Mouse (Mus musculus): ENCODE measurements at regions not wholly inside any gene's neighbourhood (a gene's known extent, or its start where the extent isn't known, plus 50 kb on each side); places are given as distances from the start of the nearest gene placed in this dataset.
A peak's percentile ranks its signal among the peaks of the same experiment; 100 is the strongest.

DNA sequence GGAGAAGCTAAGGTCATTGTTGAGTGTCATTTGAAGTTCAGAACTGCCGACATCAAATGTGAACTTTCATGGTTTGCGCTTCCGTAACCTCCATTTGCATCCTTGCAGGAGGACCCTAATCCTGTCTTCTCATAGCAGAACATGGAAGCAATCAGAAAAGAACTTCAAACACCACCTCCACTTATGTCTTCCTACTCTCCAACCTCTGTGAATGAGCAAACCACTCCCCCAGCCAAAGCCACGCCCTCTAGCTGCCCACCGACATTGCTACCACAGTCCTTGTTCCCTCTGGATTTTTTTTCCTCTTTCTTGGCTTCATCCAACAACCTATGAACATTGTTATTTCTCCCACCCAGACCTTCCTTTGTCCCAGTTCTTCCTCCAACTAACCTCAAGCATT is 149.9 kb downstream of the Kdr start:
- no peak for DNase-seq

DNA sequence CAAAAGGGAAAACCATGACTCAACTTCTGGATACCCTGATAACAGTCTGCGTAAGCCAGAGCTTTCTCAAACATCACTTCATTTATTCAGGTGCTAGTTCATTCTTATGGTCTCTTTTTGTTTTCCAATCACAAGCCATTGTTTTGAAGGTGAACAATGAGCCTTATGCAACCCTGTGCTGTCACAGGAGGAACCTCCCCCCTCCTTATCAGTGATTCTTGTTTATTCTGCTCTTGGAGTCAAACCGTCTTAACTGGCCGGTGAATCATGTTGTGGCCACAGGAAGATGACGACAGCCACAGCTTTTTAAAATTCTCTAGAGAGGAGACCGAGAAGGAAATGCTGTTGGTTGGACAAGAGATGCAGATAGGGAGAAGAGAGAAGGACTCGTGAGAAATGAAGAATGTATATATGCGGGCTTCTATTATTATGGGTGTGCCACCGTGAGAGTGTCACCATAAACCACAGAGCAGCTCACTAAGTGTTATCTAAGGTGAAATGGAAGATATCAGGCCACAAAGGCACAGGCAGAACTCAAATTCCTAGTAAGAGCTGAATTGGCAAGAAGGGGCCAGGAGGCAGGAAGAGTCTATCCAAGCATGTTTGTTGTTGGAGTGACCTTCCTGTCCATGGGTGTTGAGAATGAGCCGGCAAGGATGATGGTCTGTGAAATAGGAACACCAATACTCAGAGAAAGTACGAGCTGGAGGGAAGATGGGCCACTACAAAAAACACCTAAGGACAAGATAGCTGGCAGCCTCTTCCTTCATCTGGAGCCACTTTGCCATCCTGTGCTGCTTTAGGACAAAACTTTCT is 151.8 kb downstream of the Kdr start:
- peak in 1 of 2 experiments; percentile 19 for DNase-seq

DNA sequence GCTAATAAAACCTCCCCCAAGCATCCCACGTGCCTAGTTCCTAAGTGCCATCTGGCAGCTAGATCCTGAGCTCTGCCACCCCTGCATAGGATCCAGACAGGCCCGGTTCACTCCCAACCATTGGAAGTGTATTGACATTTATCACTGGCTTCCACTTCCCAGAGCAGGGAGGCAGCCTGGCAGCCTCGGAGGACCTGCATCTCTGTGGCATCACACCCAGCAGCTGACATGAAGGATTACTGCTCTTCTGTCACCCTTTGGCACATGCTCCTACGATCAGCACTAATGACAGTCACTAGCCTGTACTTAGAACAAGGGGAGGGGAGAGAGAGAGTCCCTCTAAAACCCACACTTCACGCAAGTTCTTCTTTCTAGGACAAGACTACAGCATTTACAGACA is 152.7 kb downstream of the Kdr start:
- DNase-seq, result no peak

DNA sequence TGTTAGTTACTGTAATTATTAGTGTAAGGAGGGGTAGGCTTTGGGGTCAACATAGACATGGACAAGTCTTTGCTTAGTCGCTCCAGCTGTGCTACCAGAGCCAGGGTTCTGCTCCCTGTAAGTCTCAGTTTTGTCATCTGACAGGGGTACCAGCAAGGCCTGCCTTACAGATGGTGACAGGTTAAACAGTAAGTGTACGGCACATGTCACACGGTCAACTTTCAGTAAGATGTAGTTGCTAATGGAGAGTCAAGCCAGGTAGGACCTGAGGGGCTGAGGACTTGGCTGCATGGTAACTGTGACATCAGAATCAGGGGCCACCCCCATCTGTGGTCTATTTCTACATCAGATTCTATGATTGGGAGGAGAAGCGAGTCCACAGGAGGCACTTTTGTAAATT is 153.6 kb downstream of the Kdr start:
- DNase-seq, result no peak

DNA sequence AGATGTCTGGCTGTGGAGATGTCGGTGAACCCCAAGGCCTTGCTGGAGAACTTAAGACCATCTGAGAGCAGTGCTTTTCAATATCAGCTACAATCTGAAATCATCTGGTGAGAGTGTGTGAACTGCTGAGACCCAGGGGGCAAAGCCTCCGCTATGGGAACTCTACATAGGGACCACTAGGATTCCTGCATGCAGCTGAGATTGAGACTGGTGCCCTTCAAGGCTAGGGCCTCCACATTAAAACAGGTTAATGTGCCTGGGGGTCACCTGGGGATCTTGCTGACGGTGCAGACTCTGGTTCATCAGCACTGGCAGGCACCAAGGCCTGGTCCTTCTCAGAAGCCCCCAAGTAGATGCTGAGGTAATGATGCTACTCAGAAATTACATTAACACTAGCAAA is 154.6 kb downstream of the Kdr start:
- DNase-seq, result no peak

DNA sequence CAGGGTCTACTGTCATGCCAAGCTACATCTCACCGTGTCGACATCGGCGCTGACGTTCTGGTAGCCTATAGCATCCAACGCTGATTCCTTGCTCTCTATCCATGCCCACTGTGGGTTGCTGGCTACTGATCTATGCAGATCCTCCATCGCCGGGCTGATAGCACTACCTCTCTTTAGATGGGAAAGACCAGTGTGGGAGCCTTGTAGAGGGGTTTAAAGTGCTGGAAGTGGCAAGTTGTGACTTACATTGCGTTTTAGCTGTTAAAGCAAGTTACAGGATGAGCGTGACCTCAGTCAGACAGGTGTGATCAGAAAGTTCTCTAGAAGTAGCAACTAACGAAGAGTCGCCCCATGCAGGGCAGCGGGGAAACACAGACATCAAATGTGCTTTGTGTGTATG is 160.9 kb downstream of the Kdr start:
- DNase-seq, result no peak

DNA sequence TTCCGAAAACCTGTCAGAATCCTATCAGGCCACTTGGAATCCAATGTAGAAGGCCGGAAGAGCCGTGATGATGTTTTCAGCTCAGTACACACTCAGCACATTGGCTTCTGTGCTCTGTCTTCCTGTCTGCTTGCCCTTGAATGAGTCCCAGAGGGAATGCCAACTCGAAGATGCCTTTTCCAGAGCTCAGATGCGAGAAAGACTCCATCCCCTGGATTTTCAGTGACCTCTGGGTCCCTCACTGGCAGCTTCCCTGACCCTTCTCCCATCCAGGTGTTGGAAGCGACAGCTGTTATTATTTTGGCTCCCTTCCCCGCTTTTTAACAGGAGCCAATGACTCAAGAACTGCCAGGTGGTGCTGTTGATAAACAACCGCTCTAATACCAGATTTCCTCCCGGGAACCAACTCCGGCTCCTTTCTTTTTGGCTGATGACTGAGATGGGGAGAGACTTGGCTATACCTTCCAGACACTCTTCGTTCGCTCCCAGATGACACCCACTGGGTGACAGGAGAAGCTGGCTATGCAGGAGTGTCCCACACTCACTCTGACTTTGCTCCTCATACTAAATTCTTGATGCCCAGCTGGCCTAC is 163.8 kb downstream of the Kdr start:
- no peak for DNase-seq

DNA sequence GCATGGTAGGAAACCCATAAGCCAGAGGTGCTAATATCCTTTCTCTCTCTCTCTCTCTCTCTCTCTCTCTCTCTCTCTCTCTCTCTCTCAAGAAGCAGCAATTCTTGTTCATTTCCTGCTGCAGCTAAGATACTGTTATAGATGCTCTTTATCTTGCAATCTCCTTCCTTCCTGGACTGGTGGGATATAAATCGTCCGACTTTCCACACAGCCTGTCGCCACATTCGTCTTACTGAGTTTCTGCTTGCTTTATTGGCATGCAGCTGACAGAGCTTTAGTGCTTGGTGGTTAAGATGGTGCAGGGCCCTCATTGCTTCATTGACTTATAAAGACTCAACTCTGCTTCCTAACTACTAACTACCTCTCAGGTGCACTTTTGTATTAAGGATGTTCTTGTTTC is 165.6 kb downstream of the Kdr start:
- DNase-seq, result no peak

DNA sequence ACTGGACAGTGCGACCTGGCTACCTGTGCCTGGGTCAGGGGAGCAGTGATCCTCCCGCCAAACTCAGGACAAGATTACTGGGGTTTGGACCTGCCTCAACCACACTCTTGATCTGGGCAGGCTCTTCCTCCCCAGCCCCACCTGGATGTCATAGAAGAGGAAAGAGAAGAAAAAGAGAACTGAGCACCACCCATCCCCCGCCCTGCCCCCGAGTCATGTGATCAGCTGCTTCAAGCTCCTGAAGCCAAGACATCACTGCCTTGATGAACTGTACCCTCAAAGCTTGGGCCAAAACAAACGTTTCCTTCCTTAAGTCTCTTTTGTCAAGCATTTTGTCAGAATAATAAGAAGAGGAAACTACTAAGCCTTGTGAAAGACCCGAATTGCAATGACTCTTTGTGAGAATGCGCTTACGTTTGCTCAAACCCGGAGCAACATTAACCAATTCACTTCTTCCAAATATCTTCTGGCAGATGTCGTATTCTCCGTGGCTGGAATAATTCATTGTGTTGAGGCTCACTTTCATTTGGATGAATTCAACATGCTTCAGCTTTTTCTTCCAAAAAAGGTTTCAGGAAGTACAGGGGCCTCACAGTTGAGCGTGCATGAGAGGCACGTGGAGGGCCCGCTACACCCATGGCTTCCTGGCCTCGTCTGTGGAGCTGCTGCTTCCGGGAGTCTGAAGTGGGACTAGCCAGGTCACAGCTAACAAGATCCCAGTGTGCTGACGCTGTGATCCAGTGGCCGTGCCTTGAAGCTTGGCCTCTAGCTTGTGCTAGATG is 169.5 kb downstream of the Kdr start:
- DNase-seq, result no peak

DNA sequence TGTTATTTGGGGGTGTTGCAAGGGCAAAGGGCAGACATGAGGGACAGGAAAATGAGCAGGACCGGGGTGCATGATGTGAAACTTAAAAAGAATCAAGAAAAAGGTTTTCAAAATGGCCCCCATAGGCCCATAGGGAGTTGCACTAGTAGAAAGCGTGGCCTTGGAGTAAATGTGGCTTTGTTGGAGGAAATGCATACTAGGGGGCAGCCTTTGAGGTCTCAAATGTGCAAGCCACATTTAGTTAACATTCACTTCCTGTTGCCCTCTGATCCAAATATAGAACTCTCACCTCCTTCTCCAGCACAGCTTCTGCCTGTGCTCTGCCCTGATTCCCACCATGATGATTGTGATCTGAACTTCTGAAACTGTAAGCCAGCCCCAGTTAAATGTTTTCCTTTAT is 173.2 kb downstream of the Kdr start:
- DNase-seq, result no peak

DNA sequence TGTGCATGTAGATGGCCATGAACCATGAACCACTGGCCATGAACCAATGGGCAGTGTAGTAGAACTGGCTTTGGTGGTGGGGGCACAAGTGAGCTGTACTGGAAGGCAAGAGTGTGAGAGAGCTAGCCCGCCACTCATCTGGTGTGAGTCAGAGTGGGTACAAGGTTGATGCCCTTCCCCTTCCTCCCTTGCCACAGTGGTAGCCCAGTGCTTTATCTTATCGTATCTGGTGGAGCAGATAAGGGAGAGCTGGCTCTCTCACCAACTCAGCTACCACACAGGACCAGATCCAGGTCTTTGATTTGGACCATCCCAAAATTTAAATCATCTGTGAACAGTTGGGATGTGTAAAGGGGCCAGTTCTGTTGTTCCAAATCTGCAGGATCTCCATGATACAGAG is 173.9 kb downstream of the Kdr start:
- DNase-seq, result no peak

DNA sequence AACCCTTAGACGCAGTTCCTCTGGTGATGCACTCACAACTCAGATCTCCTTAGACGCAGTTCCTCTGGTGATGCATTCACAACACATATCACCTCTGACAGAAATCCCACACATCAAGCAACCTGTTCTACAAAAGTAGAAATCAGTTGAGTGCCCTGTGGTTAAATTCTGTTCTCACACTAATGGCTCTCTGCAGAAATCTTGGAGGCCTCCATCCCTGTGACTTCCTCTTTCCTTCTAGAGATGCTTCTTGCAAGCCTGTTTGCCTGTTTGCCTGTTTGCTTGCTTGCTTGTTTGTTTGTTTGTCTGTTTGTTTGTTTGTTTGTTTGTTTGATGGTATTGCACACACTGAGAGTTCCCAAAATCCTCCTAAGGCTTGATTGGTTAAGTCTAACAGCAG is 175.2 kb downstream of the Kdr start:
- DNase-seq, result no peak

DNA sequence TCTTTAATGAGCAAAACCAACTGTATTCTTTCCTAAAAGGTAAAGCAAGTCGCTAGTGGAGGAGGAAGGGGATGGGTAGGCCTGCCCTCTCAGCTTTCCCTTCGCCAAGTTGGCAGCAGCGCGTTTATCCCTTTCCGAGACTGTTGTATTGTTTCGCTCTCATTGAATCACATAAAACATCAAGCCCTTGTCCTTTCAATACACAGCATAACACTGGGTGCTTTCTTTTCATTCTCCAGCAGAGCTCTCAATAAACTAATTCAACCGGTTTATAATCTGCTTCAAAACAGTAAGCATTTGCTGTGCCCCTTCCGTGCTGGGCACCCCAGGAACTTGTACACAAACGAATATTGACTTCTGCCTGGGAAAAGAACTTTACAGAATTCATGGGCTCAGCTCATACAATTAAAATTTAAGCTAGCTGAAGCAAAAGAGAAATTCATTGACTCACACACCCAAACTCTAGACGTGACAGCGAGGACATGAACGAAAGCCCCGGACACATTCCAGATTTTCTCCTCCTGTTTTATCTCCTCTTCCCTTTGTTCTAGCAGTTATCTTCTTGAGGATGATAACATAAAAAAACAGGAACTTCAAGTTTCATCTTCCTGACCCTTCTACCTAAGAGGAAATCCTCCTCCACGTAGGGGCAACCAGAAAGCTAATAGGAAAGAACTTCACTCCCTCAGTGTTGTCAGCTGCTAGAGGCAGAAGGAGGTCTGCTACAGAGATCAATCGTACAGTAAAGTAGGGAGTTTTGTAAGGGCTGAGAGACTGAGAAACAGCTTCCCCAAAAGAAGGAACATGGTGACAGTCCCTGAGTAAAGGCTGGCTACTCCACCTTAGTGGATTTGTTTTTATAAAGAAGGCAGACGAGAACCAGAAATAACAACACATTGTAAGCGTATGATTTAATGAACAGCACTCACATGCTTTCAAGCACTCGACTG is 177.9 kb downstream of the Kdr start:
- no peak for DNase-seq

DNA sequence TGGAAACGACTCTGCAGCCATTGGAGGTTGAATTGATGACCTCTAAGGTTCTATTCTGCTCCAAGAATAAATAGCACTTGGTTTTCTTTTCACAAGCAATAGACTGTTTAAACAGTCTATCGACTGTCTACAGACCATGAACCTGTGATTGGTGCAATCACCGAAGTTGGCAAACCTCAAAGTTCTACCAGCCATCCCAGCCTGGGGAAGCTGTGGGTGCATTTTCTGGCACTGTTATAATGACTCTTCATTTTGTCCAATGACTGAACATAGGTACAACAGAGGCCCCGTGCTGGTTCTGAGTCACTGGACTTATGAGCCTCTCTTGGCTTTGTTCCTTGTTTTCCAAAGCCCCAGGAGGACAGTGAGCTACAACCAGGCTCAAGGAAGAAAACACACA is 178.6 kb downstream of the Kdr start:
- no peak for DNase-seq

DNA sequence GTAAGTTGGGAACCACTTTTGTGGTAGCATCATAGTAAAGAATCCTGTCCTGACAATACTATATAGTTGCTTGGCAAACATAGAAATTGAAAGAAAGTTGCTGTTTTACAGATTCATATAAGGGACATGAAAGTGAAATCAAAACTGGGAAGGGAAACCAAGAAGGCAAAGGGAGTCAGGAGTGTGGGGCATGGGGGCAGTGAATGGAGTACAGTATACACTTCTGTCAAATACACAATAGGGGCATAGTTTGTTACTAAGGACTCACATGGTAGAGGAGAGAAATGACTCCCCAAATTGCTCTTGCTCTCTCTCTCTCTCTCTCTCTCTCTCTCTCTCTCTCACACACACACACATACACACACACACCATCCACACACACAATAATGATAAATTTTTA is 185.1 kb downstream of the Kdr start:
- DNase-seq, result no peak

DNA sequence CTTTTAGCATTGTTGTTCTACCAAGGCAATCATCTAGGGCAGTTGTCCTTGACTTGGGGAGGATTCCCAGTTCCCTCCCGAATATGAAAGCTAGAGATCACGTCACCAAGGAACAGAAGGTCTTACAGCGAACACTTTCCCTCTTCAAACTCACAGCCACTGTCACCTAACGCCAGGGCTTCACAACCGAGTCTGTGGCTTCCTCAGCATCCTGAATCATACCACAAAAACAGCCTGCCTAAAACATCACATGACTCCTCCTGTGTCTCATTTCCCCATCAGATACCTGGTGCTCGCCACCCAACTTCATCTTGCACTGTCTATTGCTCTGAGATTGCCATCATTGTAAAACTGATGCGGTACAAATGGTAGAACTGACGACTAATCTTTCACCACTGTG is 186.5 kb downstream of the Kdr start:
- no peak for DNase-seq

DNA sequence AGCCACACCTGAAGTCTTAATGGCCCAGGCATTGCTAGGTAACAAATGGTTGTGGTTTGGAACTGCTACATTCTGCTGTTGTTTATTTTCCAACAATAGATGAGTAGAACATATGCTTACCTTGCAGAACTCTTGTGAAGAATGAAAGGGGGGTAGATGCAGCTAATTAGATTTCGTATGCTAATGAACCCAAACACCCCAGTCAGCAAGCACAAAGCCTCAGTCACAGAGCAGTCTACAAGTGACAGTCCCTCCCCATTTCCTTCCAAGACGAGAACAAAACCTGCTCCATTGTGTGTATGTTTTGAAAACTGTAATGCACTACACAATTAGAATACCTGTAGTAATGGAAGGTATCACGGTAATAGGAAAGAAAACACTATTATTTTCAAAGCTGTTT is 190.2 kb downstream of the Kdr start:
- no peak for DNase-seq

DNA sequence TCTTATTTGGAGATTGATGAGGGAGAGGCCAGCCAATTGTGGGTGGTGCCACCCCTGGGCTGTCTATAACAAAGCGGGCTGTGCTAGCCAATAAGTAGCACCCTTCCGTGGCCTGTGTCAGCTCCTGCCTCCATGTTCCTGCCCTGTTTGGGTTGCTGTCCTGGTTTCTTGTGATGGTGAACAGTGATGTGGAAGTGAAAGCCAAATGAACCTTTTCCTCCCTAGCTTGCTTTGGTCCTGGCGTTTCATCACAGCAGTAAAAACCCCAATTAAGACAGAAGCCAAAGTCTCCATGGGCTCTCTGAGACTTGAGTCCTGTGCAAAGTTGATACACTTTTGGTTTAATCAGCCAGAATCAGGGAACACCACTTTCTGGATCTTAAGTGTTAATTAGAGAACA is 192.1 kb downstream of the Kdr start:
- no peak for DNase-seq

DNA sequence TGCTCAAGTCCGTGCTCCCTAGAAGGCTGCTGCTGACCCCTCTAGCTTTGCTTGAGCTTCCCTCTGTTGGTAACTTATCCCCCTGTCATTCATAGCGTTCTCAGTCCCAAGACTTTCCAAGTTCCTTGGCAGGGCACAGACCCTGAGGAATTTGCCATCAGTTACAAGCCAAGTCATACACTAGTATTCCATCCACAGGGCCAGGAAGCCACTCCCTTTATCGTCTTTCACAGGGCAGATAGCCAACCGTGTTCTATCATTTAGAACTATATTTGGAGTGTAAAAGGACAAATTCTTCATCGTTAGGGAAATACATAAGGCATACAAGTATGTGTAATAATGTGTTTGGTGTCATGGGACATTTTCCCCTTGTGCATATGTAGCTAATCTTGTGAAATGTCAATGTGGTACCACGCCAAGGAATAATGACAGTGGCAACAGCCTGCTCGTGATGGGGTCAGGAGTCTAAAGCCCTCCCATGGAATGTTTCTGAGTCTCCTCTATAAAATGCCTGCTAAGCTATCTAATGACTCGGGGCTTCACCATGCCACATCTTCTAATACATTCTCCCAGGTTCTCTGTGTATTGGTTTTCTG is 193.2 kb downstream of the Kdr start:
- peak in 1 of 2 experiments; percentile 16 for DNase-seq

DNA sequence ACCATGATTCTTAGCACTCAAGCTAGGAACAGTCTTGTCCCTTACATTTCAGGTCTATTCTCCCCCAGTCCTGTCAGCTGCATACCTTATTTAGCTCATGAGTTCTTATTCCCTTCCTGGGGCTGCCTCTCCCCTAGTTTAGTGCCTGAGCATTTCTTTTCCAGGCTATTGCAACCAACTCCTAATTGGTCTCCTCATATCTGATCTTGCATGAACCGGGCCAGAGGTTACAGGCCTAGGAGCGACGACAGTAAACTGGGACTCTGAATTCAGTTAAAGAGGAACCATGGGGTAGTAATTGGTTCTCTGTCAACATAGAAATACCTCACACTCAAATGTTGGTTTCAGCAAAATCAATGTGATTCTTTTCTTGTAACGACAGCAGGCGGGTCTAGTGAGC is 195.9 kb downstream of the Kit start:
- DNase-seq, result no peak

DNA sequence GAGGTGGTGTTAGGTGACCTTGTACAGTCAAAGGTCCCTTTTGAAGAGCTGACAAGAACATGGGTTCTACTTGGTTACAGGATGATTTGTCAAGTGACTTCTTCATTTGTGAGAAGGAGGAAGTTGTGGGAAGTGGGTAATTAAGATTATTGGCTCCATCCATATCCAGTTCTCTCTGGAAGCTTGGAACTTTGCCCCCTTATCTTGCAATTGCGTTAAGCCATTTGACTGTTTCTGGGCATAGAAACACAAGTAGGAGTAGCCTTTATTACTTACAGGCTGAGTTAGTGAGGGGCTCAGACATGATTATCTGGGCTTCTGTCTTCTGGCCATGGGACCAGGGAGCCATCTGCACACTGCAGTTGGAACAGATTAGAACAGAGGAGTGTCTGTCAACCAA is 192.5 kb downstream of the Kit start:
- no peak for DNase-seq

DNA sequence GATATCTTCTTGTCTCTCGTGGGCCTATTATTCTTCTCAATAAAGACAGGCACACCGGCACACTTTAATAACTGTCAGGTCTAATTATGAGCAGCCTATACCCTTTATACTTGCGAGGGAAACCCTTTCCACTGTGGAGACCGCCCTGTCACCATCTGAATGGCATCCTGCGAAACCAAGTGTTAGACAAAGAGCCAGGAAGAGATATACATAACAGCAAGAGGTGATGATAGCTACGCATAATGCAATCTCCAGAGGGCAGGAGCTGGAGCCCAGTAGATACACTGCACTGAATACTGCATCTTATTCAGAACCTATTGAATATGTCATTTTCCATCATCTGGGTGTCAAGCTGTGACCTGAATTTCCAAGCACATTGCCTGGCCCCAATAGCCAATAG is 187.7 kb downstream of the Kit start:
- no peak for DNase-seq
